Mouse (Mus musculus) kidney, embryonic 14.5 days (tissue): ENCODE results near the gene Fbxw10. TPM values are rescaled to one million over a fixed set of nuclear protein-coding genes. Genes with fewer than 3 reads are reported as not detected.

Experiments used
- ATAC-seq: fragments of 200-750 bp; cut with Nextera tagmentation; 2 replicates; pipeline ENCODE4 v1.8.0; 2017; ENCODE audit warnings: moderate number of reproducible peaks, mild to moderate bottlenecking, moderate TSS enrichment, moderate library complexity; ENCODE audit not compliant: low FRiP score, low TSS enrichment
- H3K27ac ChIP-seq: fragments of 300-500 bp; sonication (generic); 2 replicates; pipeline ENCODE4 v1.5.1; 2014; ENCODE audit warnings: low read depth, mild to moderate bottlenecking, low read length, moderate library complexity, mixed read lengths
- H3K27me3 ChIP-seq: fragments of 300-500 bp; sonication (generic); 2 replicates; pipeline ENCODE4 v1.6.1; 2014; ENCODE audit warnings: mild to moderate bottlenecking, low read length; ENCODE audit not compliant: control insufficient read depth, insufficient read depth
- H3K36me3 ChIP-seq: fragments of 300-500 bp; sonication (generic); 2 replicates; pipeline ENCODE4 v1.6.1; 2014; ENCODE audit warnings: low read length, mixed read lengths; ENCODE audit not compliant: control insufficient read depth, insufficient read depth
- H3K4me1 ChIP-seq: fragments of 300-500 bp; sonication (generic); 2 replicates; pipeline ENCODE4 v1.6.1; 2014; ENCODE audit warnings: low read length, mixed read lengths; ENCODE audit not compliant: control insufficient read depth, insufficient read depth
- H3K4me2 ChIP-seq: fragments of 300-500 bp; sonication (generic); replicated peaks from 2 replicates; pipeline ENCODE4 v1.6.1; 2014; ENCODE audit warnings: low read depth, mild to moderate bottlenecking, low read length
- H3K4me3 ChIP-seq: fragments of 300-500 bp; sonication (generic); 2 replicates; pipeline ENCODE4 v1.5.1; 2014; ENCODE audit warnings: mild to moderate bottlenecking, low read length
- H3K9ac ChIP-seq: fragments of 300-500 bp; sonication (generic); 2 replicates; pipeline ENCODE4 v1.6.1; 2014; ENCODE audit warnings: low read depth, mild to moderate bottlenecking, low read length, moderate library complexity
- H3K9me3 ChIP-seq: fragments of 300-500 bp; sonication (generic); 2 replicates; pipeline ENCODE4 v1.6.1; 2016; ENCODE audit warnings: low read length; ENCODE audit not compliant: control insufficient read depth
- WGBS: fragments of 180-500 bp; shearing (Covaris S2); extraction: QIAGEN DNeasy Blood & Tissue Kit; methylation state at CpG from one replicate; pipeline ENCODE4 v1.1.7; 2014; 5-methylcytosine and 5-hydroxymethylcytosine counted together
- polyA plus RNA-seq: library from polyadenylated mRNA; unstranded; fragments of >200 nt; fragmentation: Nextera tagmentation; extraction: Ambion mirVana; gene quantifications from 2 replicates; pipeline ENCODE4 v1.2.1, GENCODE M21; 2014

Gene Fbxw10
- polyA plus RNA-seq: 0.53 and 0.73 TPM in 2 replicates

GRCm38 (mm10) chr11:62846961-62847654 lies at the start of gene Fbxw10:
Gene Fbxw10 (plus strand): TSS chr11:62847069.
- Histone ChIP-seq H3K4me3 (peak within 1 kb of the TSS; percentile 11; the same call in 1 of the 2 replicates), H3K27me3 (no peaks in the 10 kb centered on the region), H3K27ac (no peak within 1 kb of the TSS), H3K4me1 (peaks cover 9% of the 10 kb centered on the region; the same call in 1 of the 2 replicates), H3K4me2 (peak within 1 kb of the TSS; percentile 30), H3K9ac (no peak within 1 kb of the TSS), H3K36me3 (no peaks in the 10 kb centered on the region), H3K9me3 (no peaks in the 10 kb centered on the region)
- 15% methylated on average over 12 of the region's 12 CpGs for WGBS
- ATAC-seq: no peak

GRCm38 (mm10) chr11:62804119-62804518 lies 42.8 kb upstream of the Fbxw10 start:
- Histone ChIP-seq H3K4me1 (no peaks in the 10 kb centered on the region), H3K27ac (no peak overlapping the region), H3K9me3 (no peaks in the 10 kb centered on the region; the same call in 1 of the 2 replicates), H3K4me2 (no peak overlapping the region), H3K36me3 (no peaks in the 10 kb centered on the region), H3K27me3 (no peaks in the 10 kb centered on the region), H3K9ac (no peak overlapping the region), H3K4me3 (no peak overlapping the region)
- ATAC-seq: no peak
- 53% methylated on average over 13 of the region's 13 CpGs for WGBS

- Histone ChIP-seq H3K4me3 (no peak overlapping the region), H3K9ac (no peak overlapping the region), H3K27me3 (no peaks in the 10 kb centered on the region), H3K27ac (no peak overlapping the region), H3K9me3 (no peaks in the 10 kb centered on the region; the same call in 1 of the 2 replicates), H3K4me1 (no peaks in the 10 kb centered on the region), H3K4me2 (no peak overlapping the region), H3K36me3 (no peaks in the 10 kb centered on the region)
- ATAC-seq: no peak
- 91% methylated on average over 2 of the region's 2 CpGs for WGBS
Observed at GRCm38 (mm10) chr11:62807965-62808364, 38.9 kb upstream of the Fbxw10 start.

- no peaks in the 10 kb centered on the region for H3K27me3 ChIP-seq
- H3K27ac ChIP-seq: no peak overlapping the region
- no peaks in the 10 kb centered on the region for H3K36me3 ChIP-seq
- H3K4me1 ChIP-seq: no peaks in the 10 kb centered on the region
- no peak overlapping the region for H3K9ac ChIP-seq
- H3K9me3 ChIP-seq: no peaks in the 10 kb centered on the region; the same call in 1 of the 2 replicates
- H3K4me3 ChIP-seq: no peak overlapping the region
- WGBS: 52% methylated on average over 4 of the region's 4 CpGs
- no peak for ATAC-seq
- no peak overlapping the region for H3K4me2 ChIP-seq
Observed at GRCm38 (mm10) chr11:62809201-62809600, 37.7 kb upstream of the Fbxw10 start.

- H3K9me3 ChIP-seq: no peaks in the 10 kb centered on the region
- no peak overlapping the region for H3K4me3 ChIP-seq
- no peak overlapping the region for H3K9ac ChIP-seq
- no peaks in the 10 kb centered on the region for H3K27me3 ChIP-seq
- H3K27ac ChIP-seq: no peak overlapping the region
- H3K4me2 ChIP-seq: no peak overlapping the region
- 0 out of 2 replicates have a peak, but pooled peaks cover 4% of the 10 kb centered on the region for H3K4me1 ChIP-seq
- whole genome bisulfite sequencing: 88% methylated on average over 6 of the region's 6 CpGs
- no peak for ATAC-seq
- H3K36me3 ChIP-seq: no peaks in the 10 kb centered on the region
Observed at GRCm38 (mm10) chr11:62812268-62812667, 34.6 kb upstream of the Fbxw10 start.

GRCm38 (mm10) chr11:62813497-62813896 lies 33.4 kb upstream of the Fbxw10 start:
- no peaks in the 10 kb centered on the region for H3K9me3 ChIP-seq
- no peak overlapping the region for H3K9ac ChIP-seq
- no peak overlapping the region for H3K27ac ChIP-seq
- H3K36me3 ChIP-seq: no peaks in the 10 kb centered on the region
- ATAC-seq: no peak
- no peak overlapping the region for H3K4me2 ChIP-seq
- H3K27me3 ChIP-seq: no peaks in the 10 kb centered on the region
- H3K4me3 ChIP-seq: no peak overlapping the region
- H3K4me1 ChIP-seq: 0 out of 2 replicates have a peak, but pooled peaks cover 4% of the 10 kb centered on the region
- WGBS: 64% methylated on average over 1 of the region's 1 CpGs

GRCm38 (mm10) chr11:62813970-62814624 lies 32.8 kb upstream of the Fbxw10 start:
- ATAC-seq: no peak
- Histone ChIP-seq H3K4me2 (no peak overlapping the region), H3K27ac (no peak overlapping the region), H3K36me3 (no peaks in the 10 kb centered on the region), H3K27me3 (no peaks in the 10 kb centered on the region), H3K9ac (no peak overlapping the region), H3K4me1 (peaks cover 4% of the 10 kb centered on the region; the same call in 1 of the 2 replicates), H3K4me3 (no peak overlapping the region), H3K9me3 (no peaks in the 10 kb centered on the region)
- WGBS: 65% methylated on average over 6 of the region's 6 CpGs

- 79% methylated on average over 4 of the region's 4 CpGs for WGBS
- Histone ChIP-seq H3K9ac (no peak overlapping the region), H3K4me2 (no peak overlapping the region), H3K27ac (no peak overlapping the region), H3K27me3 (no peaks in the 10 kb centered on the region), H3K36me3 (no peaks in the 10 kb centered on the region), H3K4me1 (peaks cover 4% of the 10 kb centered on the region; the same call in 1 of the 2 replicates), H3K9me3 (no peaks in the 10 kb centered on the region), H3K4me3 (no peak overlapping the region)
- ATAC-seq: no peak
Observed at GRCm38 (mm10) chr11:62814625-62815024, 32.2 kb upstream of the Fbxw10 start.

- H3K9ac ChIP-seq: no peak overlapping the region
- H3K4me1 ChIP-seq: peaks cover 7% of the 10 kb centered on the region
- no peak overlapping the region for H3K4me3 ChIP-seq
- no peaks in the 10 kb centered on the region for H3K36me3 ChIP-seq
- no peak overlapping the region for H3K4me2 ChIP-seq
- no peaks in the 10 kb centered on the region for H3K27me3 ChIP-seq
- 88% methylated on average over 1 of the region's 1 CpGs for WGBS
- ATAC-seq: no peak
- no peak overlapping the region for H3K27ac ChIP-seq
- no peaks in the 10 kb centered on the region for H3K9me3 ChIP-seq
Observed at GRCm38 (mm10) chr11:62815438-62815837, 31.4 kb upstream of the Fbxw10 start.
